Mouse (Mus musculus): ENCODE data around the gene Aco1.
"Not testable (repeated sequence)": the region's sequence is repeated elsewhere in the genome, so short reads cannot be mapped to it uniquely, and the experiment has no call there.

Aco1 gene

DNA sequence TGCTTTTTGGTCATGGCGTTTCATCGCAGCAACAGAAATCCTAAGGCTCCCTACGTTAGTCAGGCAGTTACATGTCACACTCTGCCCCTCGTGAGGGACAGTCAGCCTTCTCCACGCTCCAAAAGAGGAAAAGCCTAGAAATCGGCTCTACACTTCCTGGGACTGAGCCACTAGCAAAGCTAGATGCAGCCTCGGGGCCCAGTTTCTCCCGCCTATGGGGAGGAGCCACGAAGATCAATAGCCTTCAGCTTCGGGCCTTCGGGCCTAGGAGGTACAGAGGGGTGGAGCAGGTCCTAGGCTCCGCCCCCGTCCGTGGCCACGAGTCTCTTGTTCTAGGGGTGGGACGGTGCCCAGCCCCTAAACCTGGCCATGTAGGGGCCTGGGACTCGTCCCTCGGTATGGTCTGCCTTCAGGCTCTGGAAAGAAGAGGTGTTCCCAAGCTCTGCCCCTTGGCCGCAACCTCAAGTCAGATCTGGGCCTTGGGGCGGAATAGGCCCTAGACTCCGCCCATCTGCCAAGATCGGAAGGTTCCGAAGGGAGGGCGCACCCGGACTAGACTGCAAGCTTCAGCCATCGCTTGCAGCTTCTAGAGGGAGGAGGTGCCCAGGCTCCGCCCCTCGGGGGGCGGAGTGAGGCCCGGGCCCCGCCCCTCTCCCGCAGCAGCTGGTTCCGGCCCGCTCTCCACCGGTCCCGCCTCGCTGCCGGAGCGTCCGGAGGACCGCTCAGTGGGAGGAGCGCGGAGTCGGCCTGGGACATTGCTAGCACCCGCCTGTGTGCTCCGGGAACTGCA, at the start of gene Aco1:
Gene Aco1 (plus strand): TSS at position 339 of the 790 bp plus-strand sequence.
- peak; percentile 96 for DNase-seq

DNA sequence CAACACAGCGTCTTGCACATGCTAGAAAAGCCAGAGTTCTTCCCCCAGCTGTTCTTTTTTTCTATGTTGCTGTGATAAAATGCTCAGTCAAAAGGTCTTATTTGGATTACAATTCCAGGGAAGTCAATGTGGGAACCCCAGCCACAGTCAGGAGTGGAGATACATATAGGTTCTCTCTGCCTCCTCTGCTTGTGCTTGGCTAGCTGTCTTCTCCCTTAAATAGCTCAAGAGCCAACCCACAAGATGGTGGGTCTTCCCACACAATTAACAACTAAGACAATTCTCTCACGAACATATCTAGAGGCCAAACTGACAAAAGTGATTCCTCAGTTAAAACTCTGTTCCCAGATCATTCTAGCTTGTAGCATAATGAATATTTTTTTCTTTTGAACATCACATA, 47.9 kb upstream of the Aco1 start:
- no peak for DNase-seq

- no peak for DNase-seq
Measured at GRCm38 (mm10) chr4:40102996-40103395, 39.9 kb upstream of the Aco1 start.

GRCm38 (mm10) chr4:40106004-40106536, 36.8 kb upstream of the Aco1 start:
- no peak for DNase-seq

GRCm38 (mm10) chr4:40108030-40108429, 34.9 kb upstream of the Aco1 start:
- DNase-seq = no peak

- no peak for DNase-seq
Measured at GRCm38 (mm10) chr4:40113173-40113572, 29.7 kb upstream of the Aco1 start.

GRCm38 (mm10) chr4:40121221-40121620, 21.7 kb upstream of the Aco1 start:
- no peak for DNase-seq

GRCm38 (mm10) chr4:40122291-40122690, 20.6 kb upstream of the Aco1 start:
- DNase-seq = not testable (repeated sequence)

DNA sequence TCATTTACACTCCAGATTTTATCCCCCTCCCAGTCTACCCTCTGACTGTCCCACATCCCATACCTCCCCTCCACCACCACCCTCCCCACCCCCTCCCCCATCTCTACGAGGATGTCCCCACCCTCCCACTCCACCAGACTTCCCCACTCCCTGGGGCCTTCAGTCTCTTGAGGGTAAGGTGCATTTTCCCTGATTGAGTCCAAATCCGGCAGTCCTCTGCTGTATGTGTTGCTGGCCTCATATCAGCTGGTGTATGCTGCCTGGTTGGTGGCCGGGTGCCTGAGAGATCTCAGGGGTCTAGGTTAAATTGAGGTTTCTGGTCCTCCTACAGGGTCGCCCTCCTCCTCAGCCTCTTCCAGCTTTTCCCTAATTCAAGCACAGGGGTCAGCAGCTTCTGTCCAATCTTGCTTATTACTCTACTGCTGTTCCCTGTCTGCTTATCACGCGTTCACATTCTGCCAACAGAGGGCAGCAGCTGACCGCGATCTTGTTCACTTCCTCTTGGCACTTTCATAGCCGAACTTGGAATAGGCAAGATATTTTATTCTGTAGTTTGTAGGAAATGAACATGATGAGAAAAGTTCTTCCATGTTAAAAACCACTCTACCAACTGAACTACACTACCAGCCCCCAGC, 8.3 kb upstream of the Aco1 start:
- DNase-seq = peak; percentile 68

DNA sequence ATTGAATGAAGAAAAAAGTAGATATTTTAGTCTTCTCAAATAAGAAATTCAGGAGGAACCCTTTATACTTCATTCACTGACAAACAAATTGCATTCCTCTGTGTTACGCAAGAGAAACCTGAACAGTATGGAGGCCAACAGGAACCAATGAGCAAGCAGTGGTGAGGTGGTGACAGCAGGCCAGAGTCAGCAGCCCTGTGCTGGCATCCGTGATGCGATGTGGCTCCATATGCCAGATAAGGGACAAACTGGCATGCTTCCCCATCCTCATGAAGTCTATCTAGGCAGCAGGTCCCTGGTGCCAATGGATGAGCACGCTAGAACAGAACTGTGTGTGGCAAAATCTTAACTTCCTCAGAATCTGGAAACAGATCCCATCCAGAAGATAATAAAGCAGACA, 6.4 kb upstream of the Aco1 start:
- no peak for DNase-seq

DNA sequence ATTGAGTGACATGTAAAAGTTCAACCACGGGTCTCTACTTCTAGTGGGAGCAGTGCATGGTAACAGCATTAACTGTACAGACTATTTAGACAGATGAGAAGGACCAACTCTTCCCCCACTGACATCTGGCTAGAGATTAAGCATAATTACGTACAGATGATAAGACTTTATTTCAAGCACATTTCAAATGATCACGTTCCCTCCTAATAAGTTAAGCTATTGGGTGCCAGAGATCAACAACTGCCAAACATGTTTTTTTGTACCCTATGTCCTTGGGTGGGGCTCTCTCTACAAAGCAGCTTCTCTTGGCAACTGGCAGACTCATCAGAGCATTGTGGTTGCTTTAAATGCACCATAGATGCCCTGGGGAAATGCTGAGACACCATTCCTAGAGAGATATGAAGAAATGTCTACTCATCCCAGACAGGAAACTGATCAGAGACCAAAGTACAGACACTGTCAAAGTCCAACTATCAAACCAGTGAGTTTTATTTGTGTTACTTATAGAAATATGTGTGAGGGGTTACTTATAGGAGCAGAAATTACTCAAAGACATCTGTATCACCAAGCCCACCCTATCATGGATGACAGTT, 3.1 kb upstream of the Aco1 start:
- no peak for DNase-seq

DNA sequence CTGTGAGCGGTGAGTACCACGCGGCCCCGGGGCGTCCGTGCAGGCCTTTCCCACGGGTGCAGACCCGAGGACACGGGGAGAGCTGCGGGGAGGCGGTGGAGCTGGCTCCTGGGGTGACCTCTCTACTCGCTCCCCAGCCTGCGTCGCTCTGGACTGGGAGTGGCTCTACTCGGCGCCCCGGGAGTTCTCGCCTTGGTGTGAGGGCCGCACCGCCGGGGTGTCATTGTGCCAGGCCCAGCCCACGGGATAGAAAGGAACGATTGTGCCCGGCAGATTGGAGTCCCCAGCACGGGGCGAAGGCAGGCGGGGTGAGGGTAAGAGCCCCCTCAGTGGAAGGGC, 621 bp downstream of the Aco1 start:
- no peak for DNase-seq

- DNase-seq = no peak
Measured at GRCm38 (mm10) chr4:40144543-40144942, 1.7 kb downstream of the Aco1 start.

DNA sequence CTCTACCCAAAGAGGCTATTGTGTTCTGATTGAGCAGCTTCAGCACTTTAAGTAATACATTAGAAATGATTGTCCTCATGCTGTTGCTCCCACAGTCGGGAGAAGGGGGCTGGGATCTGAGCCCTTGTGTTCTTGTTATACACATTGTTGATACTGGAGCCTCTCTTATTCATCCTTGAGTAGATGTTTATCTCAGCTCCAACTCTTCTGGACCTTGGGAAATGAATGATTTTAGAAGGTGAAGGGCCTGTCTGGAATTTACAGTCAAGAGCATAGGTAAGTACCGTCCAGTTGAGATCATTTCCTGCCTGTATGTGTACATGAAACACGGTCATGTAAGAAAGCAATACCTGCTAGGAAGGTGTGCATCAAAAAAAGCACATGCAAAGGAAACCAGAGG, 2.1 kb downstream of the Aco1 start:
- no peak for DNase-seq

DNA sequence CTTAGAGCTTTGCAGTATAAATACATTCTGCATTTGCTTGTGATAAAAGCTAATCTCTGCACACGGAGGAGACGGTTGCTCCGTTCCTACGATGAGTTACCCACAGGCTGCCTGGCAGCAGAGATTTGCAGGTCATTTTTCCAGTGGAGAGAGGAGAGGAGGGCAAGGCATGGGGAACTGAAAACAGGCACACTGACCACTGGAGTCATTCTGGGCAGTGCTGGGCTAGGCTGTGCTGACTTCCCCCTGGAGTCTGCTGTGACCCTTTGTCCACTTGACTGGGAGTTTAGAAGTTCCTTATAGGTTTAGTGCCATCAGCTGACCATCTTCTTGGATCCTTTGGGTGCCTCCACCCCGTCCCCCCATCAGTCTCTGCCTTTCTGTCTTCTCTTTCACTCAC, 5.4 kb downstream of the Aco1 start:
- DNase-seq = no peak

- DNase-seq = no peak
Measured at GRCm38 (mm10) chr4:40150046-40150445, 7.2 kb downstream of the Aco1 start.

GRCm38 (mm10) chr4:40152771-40153170, 9.9 kb downstream of the Aco1 start:
- no peak for DNase-seq

DNA sequence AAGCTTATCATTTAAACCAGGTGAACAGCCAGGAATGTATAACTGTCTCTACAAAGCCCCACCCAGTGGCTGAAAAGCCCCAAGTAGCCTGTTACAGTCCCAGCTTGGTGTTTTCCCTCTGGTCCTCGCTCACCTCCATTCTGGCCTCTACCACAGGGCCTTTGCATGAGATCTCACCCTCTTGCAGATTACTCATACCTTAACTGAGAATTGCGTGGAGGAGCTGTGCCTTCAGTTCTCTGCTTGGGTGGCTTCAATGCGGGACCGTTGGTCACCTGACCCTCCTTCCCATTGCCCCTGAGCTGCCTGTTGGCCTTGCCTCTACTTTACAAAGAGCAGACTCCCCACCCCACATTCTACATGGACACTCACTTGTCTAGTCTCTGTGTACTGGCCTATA, 10.6 kb downstream of the Aco1 start:
- DNase-seq = no peak

- no peak for DNase-seq
Measured at GRCm38 (mm10) chr4:40154751-40155150, 11.9 kb downstream of the Aco1 start.

DNA sequence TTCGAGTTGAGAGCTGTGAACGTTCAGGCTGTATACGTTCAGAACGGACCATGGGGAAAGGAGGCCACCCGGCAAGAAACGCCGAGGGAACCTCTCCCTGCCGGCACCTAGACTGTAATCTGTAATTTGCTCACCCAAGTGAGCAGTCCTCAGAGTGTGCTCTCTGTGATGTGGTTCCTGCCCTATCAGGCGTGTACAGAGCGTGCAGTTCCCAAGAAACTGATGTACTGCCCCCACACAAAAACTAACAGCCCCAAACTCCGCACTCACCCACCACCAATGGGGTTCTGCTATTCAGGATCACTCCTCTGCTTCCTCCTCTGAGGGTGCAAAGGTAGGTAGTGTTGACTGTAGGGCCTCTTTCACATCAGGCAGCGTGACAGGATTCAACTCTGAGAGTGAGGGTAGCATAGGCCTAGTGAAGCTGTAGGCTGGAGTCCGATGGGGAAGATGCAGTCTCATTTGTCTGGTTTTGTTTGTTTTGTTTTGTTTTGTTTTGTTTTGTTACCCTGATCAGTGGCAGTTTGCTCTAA, 12.7 kb downstream of the Aco1 start:
- no peak for DNase-seq

- DNase-seq = no peak
Measured at GRCm38 (mm10) chr4:40156153-40156552, 13.3 kb downstream of the Aco1 start.

DNA sequence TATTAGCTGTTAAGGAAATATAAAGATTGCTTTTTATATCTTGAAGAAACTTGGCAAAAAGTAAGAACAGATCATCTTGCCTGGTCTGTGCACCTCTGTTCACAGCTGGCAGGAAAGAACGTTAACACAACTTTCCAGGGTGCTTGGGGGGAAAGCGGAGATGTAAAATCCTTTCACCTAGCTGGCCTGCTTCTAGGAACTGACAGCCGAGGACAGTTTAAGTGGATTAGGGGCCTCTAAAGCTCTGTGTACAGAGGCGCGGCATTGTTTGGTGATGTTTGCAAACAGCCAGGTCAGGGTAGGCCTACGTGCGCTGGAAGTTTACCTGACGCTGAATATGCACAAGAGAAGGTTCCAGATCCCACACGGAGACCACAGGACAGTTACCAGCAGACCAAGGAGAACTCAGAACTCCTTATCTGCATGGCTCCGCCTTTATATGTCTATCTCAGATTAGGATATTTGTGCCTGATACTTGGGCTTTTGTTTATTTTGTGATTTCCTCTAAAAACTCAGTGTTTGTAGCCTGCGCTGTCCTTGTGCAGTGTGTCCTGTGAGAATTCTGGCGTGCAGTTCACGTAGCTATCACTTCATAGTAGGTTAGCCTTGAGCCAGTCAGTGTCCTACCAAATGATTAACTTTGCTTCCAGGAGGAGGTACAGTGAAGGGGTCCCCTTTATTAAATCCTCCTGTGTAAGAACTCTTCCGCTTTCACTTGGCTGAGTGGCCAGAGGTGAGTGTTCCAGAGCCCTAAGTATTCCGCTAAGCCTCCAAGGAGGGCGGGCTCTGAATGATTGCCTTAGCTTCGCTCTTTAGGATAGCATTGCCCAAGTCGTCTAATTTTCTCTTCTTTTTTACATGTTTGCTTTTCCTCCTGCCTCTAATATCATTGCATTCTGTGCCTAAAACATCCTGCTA, 14.0 kb downstream of the Aco1 start:
- DNase-seq = no peak
